Mouse (Mus musculus): ENCODE measurements around the gene Gm17332. TPM values are rescaled to one million over a fixed set of nuclear protein-coding genes. Genes with fewer than 3 reads are reported as not detected.
A peak's percentile ranks its signal among the peaks of the same experiment; 100 is the strongest.
"Not testable (repeated sequence)": the region's sequence is repeated elsewhere in the genome, so short reads cannot be mapped to it uniquely, and the experiment has no call there.

The Gm17332 gene
- polyA plus RNA-seq, 1 experiment from 2014 or later = not detected

DNA sequence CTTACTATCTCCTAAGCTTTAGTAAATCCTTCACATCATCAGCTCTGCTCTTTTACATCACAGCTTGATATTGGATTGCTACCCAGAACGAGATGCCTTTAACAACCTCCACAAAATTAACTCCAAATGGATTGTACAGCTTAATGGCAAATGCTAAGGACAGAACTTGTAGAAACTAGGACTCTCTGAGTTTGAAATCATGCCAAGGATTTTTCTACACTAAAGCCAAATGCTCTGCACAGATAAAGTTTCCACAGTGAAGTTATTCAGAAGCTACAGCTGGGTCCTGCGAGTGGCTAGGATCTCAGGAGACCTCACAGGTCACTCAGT lies 13.5 kb downstream of the Gm17332 start:
- H3K9ac ChIP-seq (replicated peaks; ENCODE audit: low read depth, low read length) = no peak overlapping the region
- H3K27ac ChIP-seq (ENCODE audit: low read length) = peak overlapping the region; percentile 55
- no peak for ATAC-seq (ENCODE audit: insufficient number of reproducible peaks, insufficient read depth, low FRiP score, low read depth)
- WGBS = 31% methylated on average over 2 of the region's 2 CpGs
- H3K9me3 ChIP-seq (ENCODE audit: control insufficient read depth, low read depth, low read length) = no peaks in the 10 kb centered on the region
- H3K4me1 ChIP-seq (ENCODE audit: control insufficient read depth, insufficient read depth, low read length) = peaks cover 2% of the 10 kb centered on the region; the same call in 1 of the 2 replicates
- H3K4me2 ChIP-seq (replicated peaks; ENCODE audit: low read depth, low read length) = peak overlapping the region; percentile 59
- H3K4me3 ChIP-seq (ENCODE audit: low read depth, low read length) = peak overlapping the region; percentile 35
- no peaks in the 10 kb centered on the region for H3K36me3 ChIP-seq (ENCODE audit: control insufficient read depth, insufficient read depth, low read length)
- no peaks in the 10 kb centered on the region for H3K27me3 ChIP-seq (ENCODE audit: control insufficient read depth, insufficient read depth, low read length)

DNA sequence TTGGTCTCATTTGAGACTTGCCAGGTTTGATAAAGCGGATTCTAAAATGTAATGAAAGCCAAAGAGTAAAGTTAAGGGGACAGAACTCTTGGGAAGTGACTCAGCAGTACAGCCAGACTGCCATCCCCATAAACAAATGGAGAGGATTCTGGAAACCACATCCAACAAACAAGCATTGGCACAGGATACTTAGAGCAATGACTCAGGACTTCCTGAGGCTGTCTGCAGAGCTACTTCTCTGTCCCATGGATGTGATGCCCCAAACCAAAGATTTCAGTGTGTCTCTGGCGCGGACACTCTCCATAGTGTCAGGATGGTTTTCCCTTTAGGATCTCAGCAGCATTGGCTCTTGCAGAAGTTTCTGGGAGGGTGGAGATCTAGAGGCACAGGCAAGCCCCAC lies 25.2 kb downstream of the Gm17332 start:
- Histone ChIP-seq H3K27me3 (ENCODE audit: control insufficient read depth, insufficient read depth, low read length) (no peaks in the 10 kb centered on the region), H3K4me2 (replicated peaks; ENCODE audit: low read depth, low read length) (no peak overlapping the region), H3K27ac (ENCODE audit: low read length) (no peak overlapping the region), H3K9ac (replicated peaks; ENCODE audit: low read depth, low read length) (no peak overlapping the region), H3K4me3 (ENCODE audit: low read depth, low read length) (no peak overlapping the region), H3K9me3 (ENCODE audit: control insufficient read depth, low read depth, low read length) (no peaks in the 10 kb centered on the region), H3K36me3 (ENCODE audit: control insufficient read depth, insufficient read depth, low read length) (no peaks in the 10 kb centered on the region), H3K4me1 (ENCODE audit: control insufficient read depth, insufficient read depth, low read length) (no peaks in the 10 kb centered on the region)
- no peak for ATAC-seq (ENCODE audit: insufficient number of reproducible peaks, insufficient read depth, low FRiP score, low read depth)
- 85% methylated on average over 3 of the region's 3 CpGs for whole genome bisulfite sequencing

DNA sequence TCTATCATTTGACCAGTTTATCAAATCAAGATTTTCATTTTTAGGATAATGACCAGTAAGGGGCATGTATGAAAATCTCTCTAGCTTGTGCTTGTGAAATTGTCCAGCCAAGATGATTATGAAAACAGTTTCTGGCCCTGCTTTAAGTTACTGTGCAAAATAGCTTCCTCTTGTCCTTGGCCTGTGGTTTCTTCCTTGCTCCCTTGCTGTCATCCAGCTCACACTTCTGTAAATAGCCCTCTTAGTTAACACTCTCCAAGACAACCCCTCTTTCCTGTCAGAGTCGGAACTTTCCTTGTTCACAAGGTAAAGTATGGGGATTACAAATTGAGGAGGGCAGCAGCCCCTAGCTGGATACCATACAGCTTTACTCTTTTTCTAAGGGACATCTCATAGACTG lies 43.9 kb downstream of the Gm17332 start:
- H3K27me3 ChIP-seq (ENCODE audit: control insufficient read depth, insufficient read depth, low read length); H3K9me3 ChIP-seq (ENCODE audit: control insufficient read depth, low read depth, low read length); H3K36me3 ChIP-seq (ENCODE audit: control insufficient read depth, insufficient read depth, low read length); H3K4me3 ChIP-seq (ENCODE audit: low read depth, low read length); H3K9ac ChIP-seq (replicated peaks; ENCODE audit: low read depth, low read length); ATAC-seq (ENCODE audit: insufficient number of reproducible peaks, insufficient read depth, low FRiP score, low read depth); H3K4me2 ChIP-seq (replicated peaks; ENCODE audit: low read depth, low read length); H3K27ac ChIP-seq (ENCODE audit: low read length); H3K4me1 ChIP-seq (ENCODE audit: control insufficient read depth, insufficient read depth, low read length): not testable (repeated sequence)
- WGBS = 63% methylated on average over 1 of the region's 1 CpGs

DNA sequence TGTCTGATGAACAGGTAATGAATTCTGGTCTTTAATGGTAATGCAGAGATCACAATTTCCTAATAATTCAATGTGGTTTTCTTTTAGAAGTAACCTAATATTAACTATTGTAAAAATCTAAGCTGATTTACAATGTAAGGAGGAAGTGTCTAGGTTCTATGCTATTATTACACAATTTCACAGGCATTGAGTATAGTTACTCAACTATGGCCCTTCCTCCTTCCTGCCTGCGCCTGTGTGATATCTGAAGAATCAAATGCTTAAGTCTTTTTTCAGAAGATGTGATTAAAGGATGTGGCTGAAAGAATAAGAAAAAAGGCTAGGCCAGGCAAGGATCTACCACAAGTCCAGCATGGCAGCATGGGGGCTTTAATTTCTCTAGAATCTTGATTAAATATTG lies 47.4 kb downstream of the Gm17332 start:
- H3K4me3 ChIP-seq (ENCODE audit: low read depth, low read length); H3K36me3 ChIP-seq (ENCODE audit: control insufficient read depth, insufficient read depth, low read length); ATAC-seq (ENCODE audit: insufficient number of reproducible peaks, insufficient read depth, low FRiP score, low read depth); H3K9ac ChIP-seq (replicated peaks; ENCODE audit: low read depth, low read length); H3K27me3 ChIP-seq (ENCODE audit: control insufficient read depth, insufficient read depth, low read length); H3K4me2 ChIP-seq (replicated peaks; ENCODE audit: low read depth, low read length); H3K9me3 ChIP-seq (ENCODE audit: control insufficient read depth, low read depth, low read length); H3K4me1 ChIP-seq (ENCODE audit: control insufficient read depth, insufficient read depth, low read length); H3K27ac ChIP-seq (ENCODE audit: low read length): not testable (repeated sequence)
- 79% methylated on average over 1 of the region's 1 CpGs for WGBS

DNA sequence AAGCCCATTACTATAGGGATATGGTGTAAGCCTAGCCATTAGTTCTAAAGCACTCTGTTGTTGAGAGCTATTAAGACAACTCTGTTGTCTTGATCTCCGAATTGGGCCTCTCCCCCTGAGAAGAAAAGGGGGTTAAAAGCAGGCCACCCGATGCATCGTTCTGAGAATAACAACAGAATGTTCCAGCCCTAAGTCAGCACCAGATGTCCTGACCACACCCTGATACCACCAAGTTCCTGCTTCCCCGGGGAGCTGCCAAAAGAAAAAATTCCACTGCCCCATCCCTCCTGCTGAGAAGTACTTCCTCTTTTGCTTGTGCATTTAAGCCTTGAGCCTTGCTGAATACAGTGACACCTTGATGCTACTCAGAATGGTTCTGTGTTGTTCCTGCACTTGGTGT lies 48.5 kb downstream of the Gm17332 start:
- not testable (repeated sequence) for H3K4me1 ChIP-seq (ENCODE audit: control insufficient read depth, insufficient read depth, low read length); H3K9ac ChIP-seq (replicated peaks; ENCODE audit: low read depth, low read length); H3K4me3 ChIP-seq (ENCODE audit: low read depth, low read length); H3K4me2 ChIP-seq (replicated peaks; ENCODE audit: low read depth, low read length); H3K9me3 ChIP-seq (ENCODE audit: control insufficient read depth, low read depth, low read length); H3K36me3 ChIP-seq (ENCODE audit: control insufficient read depth, insufficient read depth, low read length); H3K27me3 ChIP-seq (ENCODE audit: control insufficient read depth, insufficient read depth, low read length); ATAC-seq (ENCODE audit: insufficient number of reproducible peaks, insufficient read depth, low FRiP score, low read depth); H3K27ac ChIP-seq (ENCODE audit: low read length)
- 75% methylated on average over 4 of the region's 4 CpGs for WGBS

Other genes with a start within 250 kb of the Gm17332 start
- gene Erlec1, start 228.1 kb downstream of the Gm17332 start, polyA plus RNA-seq (2014; fragmentation: Nextera tagmentation; extraction: Ambion mirVana) = 17.0 and 18.4 TPM in 2 replicates
- gene Chac2, start 196.1 kb downstream of the Gm17332 start, polyA plus RNA-seq (2014; fragmentation: Nextera tagmentation; extraction: Ambion mirVana) = 16.9 and 21.4 TPM in 2 replicates
- gene Stc2, start 187.6 kb upstream of the Gm17332 start, polyA plus RNA-seq (2014; fragmentation: Nextera tagmentation; extraction: Ambion mirVana) = 3.3 and 4.1 TPM in 2 replicates